Mouse (Mus musculus) B cell, adult 2 months (primary cell): ENCODE data around the gene Abcg5.

Experiments
- DNase-seq, 2 experiments: peaks; one replicate each; pipeline ENCODE4 v3.0.0; 2022

The Abcg5 gene

DNA sequence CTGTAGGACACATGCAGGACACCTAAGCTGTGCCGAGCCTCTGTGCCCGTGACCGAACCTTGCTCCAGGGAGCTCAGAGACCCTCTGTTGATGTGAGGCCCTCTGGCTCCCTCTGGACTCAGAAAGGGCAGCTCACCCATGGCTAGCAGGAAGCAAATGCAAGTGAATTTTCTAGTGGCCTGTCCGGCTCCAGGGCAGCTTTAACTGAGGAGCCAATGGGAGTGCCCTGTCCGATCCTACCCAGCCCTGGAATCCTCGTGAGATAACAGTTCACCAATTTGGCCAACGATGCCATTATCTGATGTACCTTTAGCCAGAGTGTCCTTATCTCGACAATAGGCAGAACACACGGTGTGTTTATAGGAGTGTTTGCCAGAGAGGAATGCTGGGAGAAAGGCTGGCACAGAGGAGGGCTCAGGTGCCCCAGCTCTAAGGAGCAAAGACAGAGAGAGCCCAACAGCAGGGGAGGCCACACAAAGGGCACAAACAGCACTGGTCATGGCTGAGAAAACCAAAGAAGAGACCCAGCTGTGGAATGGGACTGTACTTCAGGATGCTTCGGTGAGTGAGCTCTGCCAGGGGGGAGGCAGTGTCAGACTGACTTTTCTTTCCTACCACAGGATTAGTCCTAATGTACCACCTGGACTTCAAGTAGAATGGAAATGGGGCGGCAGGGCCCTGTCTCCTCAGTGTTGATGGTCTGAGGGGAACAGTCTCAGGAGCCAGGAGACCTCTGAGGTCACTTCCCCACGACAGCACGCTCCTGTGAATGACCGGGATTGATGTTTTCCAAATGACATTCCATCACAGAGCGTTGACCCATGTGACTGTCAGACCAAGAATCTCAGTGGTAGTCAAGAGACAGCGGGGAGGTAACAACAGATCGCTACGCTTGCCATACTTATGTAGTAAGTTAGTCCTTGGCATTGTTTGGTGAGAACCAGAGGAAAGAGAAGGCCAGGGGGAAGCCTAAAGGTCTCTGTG is at the start of gene Abcg5:
Abcg5 (minus strand) TSS at position 278 of the 984 bp plus-strand sequence.
- DNase-seq, result no peak

DNA sequence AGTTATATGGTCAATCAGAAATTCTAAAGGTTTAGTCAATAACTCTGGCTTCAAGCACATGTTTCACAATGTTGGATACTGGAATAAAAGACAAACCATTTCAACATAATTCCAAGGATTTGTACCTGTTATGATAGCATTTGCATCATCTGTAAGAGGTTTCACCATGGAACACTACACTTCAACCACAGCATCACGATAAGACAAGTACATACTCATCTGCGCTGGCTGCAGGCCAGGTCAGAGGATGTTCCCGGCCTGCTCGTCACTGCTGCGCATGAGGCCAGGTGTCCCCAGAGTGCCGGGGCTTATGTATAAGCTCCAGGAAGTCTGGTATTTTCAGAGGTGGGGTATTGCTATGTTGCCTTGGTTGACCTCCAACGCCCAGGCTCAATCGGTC is 49.8 kb upstream of the Abcg5 start:
- DNase-seq, result no peak

DNA sequence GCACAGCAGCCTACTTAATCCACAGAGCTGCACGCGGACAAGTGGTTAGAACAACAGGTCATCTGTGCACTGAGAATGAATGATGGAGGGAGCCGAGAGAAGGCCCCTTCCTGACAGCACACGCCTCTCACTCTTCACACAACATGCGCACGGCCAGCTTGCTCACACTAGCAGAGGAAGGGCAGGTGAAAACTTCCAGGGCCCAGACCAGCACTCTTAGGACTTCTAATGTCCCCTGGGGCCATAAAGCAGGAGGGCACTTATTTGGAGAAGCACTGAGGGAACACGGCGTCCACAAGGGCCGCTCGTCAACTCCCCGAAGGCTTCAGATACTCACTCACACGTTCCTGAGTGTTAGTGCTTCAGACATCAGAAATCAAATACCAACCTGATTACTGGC is 48.5 kb upstream of the Abcg5 start:
- DNase-seq, result no peak

DNA sequence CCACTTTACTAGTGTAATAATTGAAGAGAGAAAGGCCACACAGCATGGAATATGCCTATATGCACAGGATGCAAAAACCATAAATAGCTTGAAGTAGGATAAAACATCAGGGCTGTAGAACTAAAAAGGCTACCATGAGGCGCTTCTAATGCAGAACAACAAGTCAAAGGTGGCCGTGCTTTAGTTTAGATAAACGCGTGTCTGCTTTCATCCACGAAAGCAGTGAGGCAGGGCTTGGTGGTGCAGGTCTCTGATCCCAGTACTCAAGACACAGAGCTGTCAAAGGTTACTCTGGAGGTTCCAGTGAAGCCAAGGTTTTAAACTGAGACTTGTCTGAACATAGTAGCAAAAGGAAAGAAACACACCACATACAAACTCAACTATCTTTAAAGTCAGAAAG is 46.3 kb upstream of the Abcg5 start:
- DNase-seq, result no peak

DNA sequence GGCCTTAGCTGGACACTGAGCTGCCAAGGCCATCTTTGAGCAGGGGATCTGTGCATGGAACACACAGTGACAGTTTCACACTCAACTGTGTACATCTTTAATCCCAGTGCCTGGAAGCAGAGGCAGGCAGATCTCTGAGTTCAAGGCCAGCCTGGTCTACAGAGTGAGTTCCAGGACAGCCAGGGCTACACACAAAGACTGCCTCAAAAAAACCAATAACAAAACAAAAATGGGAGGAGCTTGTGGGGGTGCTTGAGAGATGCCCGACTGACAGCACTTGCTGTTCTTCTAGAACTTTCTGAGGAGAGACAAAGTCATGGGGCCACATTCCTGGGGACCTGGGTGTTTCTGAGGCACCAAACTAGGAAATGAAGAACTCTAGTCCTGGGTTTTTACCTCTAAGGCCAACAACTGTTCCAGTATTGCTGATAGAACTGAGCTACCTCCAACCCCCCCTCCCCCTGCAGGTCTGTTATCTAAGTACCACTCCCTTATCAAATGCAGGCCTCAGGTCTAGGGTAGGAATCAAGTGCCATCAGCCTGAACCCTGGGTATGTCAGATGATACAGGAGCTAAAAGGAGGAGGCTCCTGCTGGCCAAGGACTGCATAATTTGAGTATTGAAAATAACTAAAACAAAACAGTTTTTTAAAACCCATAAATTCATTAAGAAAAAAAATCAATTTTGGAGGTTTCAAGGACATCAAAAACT is 45.5 kb upstream of the Abcg5 start:
- no peak for DNase-seq

DNA sequence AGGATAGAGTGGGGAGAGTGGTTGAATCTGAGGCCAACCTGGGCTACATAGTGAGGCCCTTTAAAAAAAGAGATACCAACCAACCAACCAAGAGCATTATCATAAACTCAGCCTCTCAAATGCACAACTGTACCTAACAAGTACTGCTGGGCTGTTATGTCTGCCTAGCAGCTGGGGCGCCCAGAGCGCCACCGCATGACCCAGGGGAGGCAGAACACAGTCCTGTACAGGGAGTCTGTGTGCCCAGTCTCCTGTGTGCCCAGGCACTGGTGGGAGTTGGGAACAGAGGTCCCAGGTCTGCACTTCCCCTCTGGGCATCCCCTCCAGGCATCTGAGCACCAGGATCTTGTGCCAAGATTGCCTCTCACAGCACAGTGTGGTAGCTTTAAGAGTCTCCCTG is 42.4 kb upstream of the Abcg5 start:
- no peak for DNase-seq

DNA sequence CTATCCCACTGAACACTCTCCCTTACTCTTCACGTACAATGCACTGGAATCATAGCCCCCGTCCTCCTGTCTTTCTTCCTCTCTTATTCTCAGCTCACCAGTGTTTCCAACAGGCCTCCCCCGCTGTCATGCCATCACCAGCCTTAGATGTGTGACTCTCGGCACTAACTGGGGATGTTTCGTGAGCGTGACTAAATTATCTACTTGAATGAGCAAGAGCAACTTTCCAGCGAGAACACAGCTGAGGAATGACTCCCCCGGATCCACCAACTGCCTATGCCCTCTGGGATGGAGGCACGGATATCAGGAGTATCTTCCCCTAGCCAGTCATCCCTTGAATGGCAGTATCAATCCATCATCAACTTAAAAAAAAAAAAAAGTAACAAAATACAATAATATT is 41.2 kb upstream of the Abcg5 start:
- DNase-seq, result no peak

DNA sequence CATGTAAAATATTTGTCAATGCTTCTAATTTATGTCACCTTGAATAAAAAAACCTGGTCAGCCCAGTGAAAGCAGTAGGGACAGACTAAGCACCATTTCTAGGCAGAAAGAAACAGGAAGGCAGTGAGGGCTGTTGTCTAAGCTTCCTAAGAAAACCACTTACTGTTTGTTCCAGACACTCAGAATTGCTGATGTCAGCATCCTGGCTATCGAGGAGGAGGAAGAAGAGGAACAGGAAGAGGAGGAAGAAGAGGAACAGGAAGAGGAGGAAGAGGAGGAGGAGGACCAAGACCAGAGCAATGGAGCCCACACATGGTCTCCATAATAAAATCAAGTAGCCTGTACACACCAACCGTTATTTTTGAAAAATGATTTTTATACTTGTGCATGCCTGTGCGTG is 36.3 kb upstream of the Abcg5 start:
- no peak for DNase-seq

DNA sequence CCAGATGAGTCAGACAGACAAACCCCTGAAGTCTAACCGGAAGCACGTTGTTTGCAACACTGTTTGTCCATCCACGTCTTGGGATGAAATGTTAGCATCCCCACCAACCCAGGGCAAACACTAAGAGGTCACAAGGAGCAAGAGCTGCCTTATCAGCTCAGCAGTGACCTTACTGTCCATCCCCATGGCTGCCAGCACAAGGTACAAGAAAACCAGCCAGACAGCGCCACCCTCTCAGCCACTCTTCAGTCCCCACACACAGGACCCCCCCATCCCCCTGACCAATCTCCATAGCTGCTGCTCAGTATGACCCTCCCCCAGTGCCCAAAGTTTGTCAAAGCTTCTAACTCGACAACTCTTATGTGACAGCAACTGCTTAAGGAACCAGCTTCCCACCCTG is 34.6 kb upstream of the Abcg5 start:
- no peak for DNase-seq

DNA sequence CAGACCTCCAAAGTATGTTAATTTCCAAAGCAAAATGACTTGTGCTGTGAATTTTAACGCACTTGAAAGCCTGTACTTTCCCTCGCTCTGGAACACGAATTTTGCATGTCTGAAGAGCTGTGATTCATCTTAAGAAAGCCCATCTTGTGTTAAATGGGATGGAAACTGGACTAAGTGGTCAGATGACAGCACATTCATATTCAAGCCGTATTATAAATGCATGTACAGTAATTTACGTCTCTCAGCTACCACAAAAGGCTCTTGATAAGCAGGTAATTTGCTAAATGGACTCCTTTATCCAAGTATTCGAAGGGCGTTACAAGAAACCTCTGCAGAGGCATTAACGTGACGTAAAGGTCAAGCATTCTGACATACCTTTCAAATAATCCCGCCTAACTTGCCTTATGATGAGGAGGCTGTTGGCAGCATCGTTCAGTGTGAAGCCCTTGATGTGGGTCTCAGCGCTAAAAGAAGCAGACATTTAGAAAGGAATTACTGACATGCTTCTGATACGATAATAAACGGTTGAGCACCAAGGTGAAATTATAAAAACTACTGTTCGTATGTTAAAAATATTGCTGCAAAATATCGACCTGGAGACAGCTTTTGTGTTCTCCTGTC is 33.6 kb upstream of the Abcg5 start:
- no peak for DNase-seq

DNA sequence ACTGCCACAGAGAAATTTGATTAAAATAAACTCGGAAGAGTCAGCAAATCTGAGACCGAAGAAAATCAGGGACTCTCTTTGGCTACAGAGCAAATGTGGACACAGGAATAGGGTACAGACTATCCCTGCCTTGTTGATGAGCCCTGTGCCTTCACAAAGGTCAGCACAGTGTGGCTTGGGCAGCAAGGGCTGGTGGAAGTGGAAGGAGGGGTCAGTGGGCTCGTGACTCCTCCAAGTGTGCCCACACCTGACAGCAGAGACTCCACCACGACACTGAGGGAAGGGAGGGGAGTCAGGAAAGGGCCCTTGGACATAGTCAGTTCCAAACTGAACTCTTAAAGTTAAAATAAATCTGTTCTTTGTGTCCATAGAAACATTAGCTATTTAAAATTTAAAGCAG is 32.1 kb upstream of the Abcg5 start:
- DNase-seq, result no peak

DNA sequence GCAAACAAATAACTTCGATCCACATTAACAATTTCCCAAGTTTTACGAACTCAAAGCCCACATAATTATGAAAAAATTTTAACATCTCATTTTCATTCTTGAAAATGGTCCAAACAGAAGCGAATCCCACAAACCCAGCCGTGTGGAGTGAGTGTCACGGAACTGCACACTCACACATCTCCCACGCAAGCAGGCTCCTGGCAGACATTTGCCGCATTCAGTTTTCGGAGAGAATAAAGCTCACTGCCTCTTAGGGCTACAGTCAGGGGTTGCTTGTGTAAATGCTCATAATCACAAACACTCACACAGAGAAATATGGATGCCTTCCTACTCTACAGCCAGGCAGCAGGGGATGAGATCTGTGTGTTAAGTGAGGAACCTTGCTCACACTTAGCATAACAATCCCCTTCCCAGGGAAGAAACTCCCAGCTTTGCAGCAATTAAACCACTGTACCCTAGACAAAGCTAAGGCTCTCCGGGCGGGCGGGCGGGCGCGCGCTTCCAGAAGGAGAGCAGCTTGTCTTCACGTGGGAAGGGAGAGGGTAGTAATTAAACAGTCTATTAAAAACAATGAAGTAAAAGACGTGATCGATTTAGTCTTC is 30.9 kb upstream of the Abcg5 start:
- DNase-seq, result no peak

DNA sequence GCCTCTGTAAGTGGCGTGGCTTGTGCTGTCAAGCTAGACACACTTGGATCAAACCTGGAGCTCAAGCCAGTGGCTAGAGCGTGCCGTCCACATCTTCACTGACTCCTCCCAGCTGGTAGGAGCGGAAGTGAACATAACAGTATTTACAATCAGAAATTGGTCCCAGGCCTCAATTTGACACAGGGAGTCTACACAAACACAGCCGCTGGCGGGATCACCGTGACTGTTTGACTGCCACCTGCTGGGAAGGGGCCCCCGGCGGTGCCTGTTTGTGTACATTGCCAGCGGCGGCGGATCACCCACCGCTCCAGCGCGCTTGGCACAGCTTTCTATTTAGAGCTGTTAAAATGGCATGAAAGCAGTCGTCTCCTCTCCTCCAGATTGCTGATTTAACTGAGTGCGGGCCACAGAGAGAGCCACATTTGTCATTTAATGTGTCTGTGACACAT is 26.6 kb upstream of the Abcg5 start:
- no peak for DNase-seq

DNA sequence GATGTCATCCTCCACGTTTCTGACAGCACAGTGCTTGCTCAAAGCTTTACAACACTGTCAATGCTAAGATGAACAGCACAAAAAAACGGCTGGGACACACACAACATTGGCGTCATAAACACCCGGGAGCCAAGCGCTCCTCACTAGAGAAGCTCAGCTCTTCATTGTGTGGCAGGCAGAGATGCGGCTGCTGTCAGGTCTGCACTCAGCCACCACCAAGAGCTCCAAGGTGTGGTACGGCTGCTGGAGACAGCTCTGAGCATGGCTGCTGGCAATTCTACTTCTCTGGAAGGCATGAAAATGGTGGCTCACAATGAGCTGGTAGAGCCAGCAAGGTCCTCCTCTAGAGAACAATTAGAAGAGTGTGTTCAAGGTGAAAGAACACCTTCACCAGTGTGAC is 26.0 kb upstream of the Abcg5 start:
- DNase-seq, result no peak

DNA sequence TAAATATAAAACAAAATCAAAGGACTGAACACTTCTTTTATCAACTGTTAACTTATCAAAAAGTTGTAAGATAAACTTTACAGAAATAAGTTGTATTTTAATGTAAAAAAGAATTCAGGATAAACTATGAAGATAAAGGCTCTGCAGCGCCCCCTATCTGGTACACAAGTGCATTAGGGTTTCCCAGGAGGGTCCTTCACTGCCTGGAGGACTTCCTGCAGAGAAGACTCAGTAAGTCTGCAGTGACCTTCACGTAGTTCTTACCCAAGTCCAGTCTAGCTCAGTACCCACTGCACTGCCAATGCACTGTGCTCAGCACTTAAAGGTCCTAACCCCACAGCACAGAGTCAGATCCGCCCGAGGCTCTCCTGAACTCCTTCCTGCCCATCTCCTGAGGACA is 24.6 kb upstream of the Abcg5 start:
- peak in 1 of 2 experiments; percentile 23 for DNase-seq

DNA sequence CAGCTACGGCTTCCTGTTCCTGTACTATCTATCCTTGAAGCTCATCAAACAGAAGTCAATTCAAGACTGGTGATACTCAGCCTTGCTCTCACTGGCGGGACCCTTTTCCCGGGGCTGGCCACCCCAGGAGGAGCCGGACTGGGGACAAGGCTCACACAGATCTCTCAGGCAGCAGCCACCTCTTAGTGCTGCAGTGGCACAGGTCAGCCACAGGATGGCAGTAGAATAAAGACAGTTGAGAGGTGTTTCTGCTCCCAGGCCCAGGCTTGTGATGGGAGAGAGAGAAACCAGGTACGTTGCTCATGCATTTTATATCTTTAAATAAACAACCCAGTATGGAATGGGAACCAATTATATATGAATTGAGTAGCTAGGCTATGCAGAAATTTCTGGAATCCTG is 15.9 kb upstream of the Abcg5 start:
- DNase-seq, result peak; percentile 37 to 40

DNA sequence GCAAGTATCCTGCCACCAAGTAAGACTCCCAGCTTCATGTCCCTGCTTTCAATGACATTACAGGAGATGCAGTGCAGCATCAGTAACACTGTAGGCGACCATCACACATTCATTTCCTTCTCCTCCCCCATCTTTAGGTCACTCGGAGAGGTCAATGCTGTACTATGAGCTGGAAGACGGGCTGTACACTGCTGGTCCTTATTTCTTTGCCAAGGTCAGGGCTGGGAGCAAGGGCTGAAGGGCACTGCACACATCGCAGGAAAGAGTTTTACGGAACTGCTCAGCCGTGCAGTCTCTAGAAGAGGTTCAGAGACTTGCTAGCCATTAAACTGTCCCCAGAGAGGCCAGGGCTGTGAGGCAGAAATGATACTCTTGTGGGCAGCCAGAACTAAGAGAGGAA is 13.7 kb upstream of the Abcg5 start:
- no peak for DNase-seq

DNA sequence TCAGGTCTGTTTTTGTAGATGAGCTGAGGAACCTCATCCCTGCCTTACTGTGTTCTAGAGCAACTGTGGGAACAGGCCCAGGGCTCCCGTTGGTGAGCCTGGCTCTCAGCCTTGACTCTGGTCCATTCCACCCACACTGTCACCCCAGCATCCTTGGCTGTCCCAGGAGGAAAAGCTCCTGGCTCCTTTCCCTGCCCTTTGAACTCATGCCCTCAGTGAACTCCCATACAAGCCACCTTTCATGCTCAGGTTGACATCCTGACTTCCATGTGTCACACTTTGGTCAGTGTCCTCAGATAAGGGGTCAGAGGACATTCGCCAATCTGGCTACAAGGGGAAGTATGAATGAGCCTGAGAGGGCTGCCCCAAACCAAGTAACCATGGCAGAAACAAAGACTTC is 10.9 kb upstream of the Abcg5 start:
- DNase-seq, result no peak

DNA sequence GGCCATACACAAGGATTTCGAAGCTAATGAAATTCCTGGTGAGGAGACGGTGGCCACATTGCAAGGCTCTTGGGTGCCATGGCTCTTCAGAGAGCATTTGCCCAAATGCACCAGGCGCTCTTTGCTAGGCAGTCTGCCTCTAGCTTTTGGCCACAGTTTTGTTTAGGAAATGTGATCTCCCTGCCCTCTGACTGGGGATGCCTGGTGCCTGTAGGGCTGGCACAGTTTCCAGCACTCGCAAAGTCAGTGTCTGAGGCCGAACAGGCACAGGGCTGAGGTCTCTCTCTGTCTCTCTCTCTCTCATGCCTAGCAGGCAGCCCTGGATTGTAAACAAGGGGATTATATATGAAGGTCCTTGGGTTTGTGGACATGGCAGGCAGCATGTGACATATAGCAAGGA is 7.3 kb upstream of the Abcg5 start:
- DNase-seq, result no peak

DNA sequence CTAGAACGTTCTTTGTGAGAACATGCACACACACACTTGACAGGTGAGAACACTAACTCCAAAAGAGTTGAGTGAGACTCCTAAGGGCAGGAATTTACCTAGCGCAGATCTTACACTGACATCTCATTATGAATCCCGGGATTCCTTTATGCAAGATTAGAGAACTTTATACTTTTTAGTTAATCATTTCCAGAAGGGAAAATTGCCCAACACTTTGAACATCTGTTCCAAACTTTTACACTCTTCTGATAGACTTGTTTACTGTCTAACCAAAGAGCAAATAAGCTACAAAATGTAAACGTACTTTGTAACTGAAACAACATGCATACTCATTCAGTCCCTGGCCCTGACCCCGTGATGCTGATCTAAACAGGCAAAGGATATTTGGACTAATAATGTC is 6.5 kb upstream of the Abcg5 start:
- DNase-seq, result no peak

DNA sequence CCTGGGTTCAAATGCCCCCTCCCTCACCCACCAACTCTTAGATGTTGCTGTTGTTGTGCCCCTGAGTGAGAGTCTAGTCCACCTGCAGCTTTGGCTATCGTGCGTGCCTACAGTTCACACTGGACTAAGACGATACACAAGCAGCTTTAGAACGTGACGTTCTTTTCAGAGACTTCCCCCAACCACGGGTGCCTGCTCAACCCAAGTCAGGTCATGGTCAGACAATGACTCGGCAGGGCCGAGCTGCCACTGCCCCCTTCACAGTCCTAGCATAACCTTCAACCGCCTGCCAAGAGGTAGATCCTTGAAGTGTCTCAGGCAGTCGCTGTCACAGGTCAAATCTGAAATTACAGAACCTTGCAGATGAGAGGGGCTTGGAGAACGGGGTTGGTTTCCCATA is 6.0 kb upstream of the Abcg5 start:
- no peak for DNase-seq

DNA sequence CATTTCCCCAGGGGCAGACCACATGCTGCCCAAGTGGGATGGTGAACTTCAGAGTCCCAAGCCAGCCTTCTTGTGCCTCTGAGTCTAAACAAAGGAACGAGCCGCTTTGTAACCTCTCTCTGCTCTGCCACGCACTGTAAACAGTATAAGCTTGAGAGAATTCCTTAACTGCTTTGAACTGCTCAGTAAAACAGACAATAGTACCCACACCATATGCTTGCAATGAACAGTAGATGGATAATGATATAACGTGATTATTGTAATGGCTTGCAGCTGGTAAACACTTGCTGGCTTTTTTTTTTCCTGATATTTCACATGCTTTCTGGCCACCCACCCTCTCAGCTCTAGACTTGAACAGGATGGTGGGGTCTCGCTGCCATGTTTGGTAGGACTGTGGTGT is 5.2 kb upstream of the Abcg5 start:
- DNase-seq, result no peak

DNA sequence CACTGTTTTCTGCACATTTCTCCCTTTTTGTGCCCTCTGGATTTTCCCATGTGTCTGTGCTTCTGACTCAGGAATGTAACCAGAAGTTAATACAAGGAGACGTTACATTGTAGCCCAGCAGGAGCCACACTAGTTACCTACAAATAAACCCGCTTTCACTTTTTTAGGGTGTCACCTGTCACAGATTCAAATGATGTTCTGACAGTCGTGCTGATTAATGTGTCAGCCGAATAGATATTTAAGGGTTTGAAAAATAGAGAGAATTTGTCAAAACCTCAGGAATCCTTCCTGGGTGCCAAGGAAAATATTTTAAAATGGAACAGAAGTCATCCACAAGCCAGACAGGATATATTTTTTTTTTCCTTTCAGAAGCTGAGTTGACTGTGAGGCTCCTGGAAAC is 2.5 kb upstream of the Abcg5 start:
- no peak for DNase-seq
